Mouse (Mus musculus) liver, embryonic 15.5 days (tissue): ENCODE measurements around the gene Ccdc115. TPM values are rescaled to one million over a fixed set of nuclear protein-coding genes. Genes with fewer than 3 reads are reported as not detected.
"Not testable (repeated sequence)": the region's sequence is repeated elsewhere in the genome, so short reads cannot be mapped to it uniquely, and the experiment has no call there.

Source experiments
- ATAC-seq: fragments of 200-750 bp; cut with Nextera tagmentation; 2 replicates; pipeline ENCODE4 v1.8.0; 2017; ENCODE audit warnings: moderate number of reproducible peaks, mild to moderate bottlenecking, moderate library complexity; ENCODE audit not compliant: insufficient read depth
- H3K27ac ChIP-seq: fragments of 300-500 bp; sonication (generic); replicated peaks from 2 replicates; pipeline ENCODE4 v1.5.1; 2015; ENCODE audit warnings: mild to moderate bottlenecking, inconsistent platforms
- H3K27me3 ChIP-seq: fragments of 300-500 bp; sonication (generic); 2 replicates; pipeline ENCODE4 v1.6.1; 2015; ENCODE audit warnings: mild to moderate bottlenecking, inconsistent platforms
- H3K36me3 ChIP-seq: fragments of 300-500 bp; sonication (generic); replicated peaks from 2 replicates; pipeline ENCODE4 v1.6.1; 2015; ENCODE audit warnings: moderate library complexity, mild to moderate bottlenecking, inconsistent platforms
- H3K4me1 ChIP-seq: fragments of 300-500 bp; sonication (generic); replicated peaks from 2 replicates; pipeline ENCODE4 v1.6.1; 2015; ENCODE audit warnings: inconsistent platforms
- H3K4me2 ChIP-seq: fragments of 300-500 bp; sonication (generic); 2 replicates; pipeline ENCODE4 v1.6.1; 2015; ENCODE audit warnings: moderate library complexity, mild to moderate bottlenecking, inconsistent platforms
- H3K4me3 ChIP-seq: fragments of 300-500 bp; sonication (generic); replicated peaks from 2 replicates; pipeline ENCODE4 v1.5.1; 2015; ENCODE audit warnings: mild to moderate bottlenecking, inconsistent platforms
- H3K9ac ChIP-seq: fragments of 300-500 bp; sonication (generic); 2 replicates; pipeline ENCODE4 v1.6.1; 2015; ENCODE audit warnings: moderate library complexity, mild to moderate bottlenecking, inconsistent platforms
- H3K9me3 ChIP-seq: fragments of 300-500 bp; sonication (generic); replicated peaks from 2 replicates; pipeline ENCODE4 v1.6.1; 2016; ENCODE audit warnings: inconsistent platforms
- WGBS: fragments of 180-500 bp; shearing (Covaris S2); methylation state at CpG from one replicate; pipeline ENCODE4 v1.1.7; 2015; ENCODE audit warnings: mixed read lengths; ENCODE audit not compliant: insufficient replicate concordance; 5-methylcytosine and 5-hydroxymethylcytosine counted together
- polyA plus RNA-seq: library from polyadenylated mRNA; unstranded; fragments of >200 nt; fragmentation: Nextera tagmentation; extraction: Ambion mirVana; gene quantifications from 2 replicates; pipeline ENCODE4 v1.2.1, GENCODE M21; 2015

Gene Ccdc115
- polyA plus RNA-seq, 1 experiment from 2014 or later = 22.2 TPM

GRCm38 (mm10) chr1:34437366-34437765 lies 2.1 kb downstream of the Ccdc115 start:
- H3K27me3 ChIP-seq, H3K4me3 ChIP-seq, H3K4me2 ChIP-seq, ATAC-seq, H3K9me3 ChIP-seq, H3K9ac ChIP-seq, H3K27ac ChIP-seq: not testable (repeated sequence)
- 78% methylated on average over 8 of the region's 8 CpGs for WGBS
- Histone ChIP-seq H3K4me1 (peaks cover 56% of the 10 kb centered on the region), H3K36me3 (peaks cover 13% of the 10 kb centered on the region; the same call in 1 of the 2 replicates)

DNA sequence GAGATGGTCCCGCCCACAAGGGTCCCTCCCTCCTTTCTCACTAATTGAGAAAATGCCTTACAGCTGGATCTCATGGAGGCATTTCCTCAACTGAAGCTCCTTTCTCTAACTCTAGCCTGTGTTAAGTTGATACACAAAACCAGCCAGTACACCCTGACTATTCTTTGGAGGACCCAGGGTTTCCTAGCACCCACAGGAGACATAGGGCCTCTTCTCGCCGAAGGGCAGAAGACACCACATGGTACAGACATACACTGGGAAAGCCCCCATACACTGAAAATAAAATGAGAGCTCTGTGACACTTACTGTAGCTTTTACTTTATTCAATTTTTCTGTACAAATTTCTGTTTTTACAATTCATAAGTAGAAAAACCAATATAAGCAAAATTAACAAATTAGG lies 3.1 kb downstream of the Ccdc115 start:
- H3K27me3 ChIP-seq = no peaks in the 10 kb centered on the region
- H3K36me3 ChIP-seq = peaks cover 11% of the 10 kb centered on the region; the same call in 1 of the 2 replicates
- H3K27ac ChIP-seq = no peak overlapping the region
- 81% methylated on average over 3 of the region's 3 CpGs for WGBS
- ATAC-seq = no peak
- H3K4me3 ChIP-seq = no peak overlapping the region
- no peak overlapping the region for H3K4me2 ChIP-seq
- no peak overlapping the region for H3K9ac ChIP-seq
- H3K4me1 ChIP-seq = peaks cover 52% of the 10 kb centered on the region
- H3K9me3 ChIP-seq = no peaks in the 10 kb centered on the region

GRCm38 (mm10) chr1:34435371-34436120 lies 3.9 kb downstream of the Ccdc115 start:
- H3K9ac ChIP-seq = no peak overlapping the region
- 37% methylated on average over 8 of the region's 8 CpGs for WGBS
- no peak overlapping the region for H3K27ac ChIP-seq
- H3K27me3 ChIP-seq = no peaks in the 10 kb centered on the region
- peaks cover 20% of the 10 kb centered on the region; the same call in 1 of the 2 replicates for H3K36me3 ChIP-seq
- H3K4me1 ChIP-seq = peaks cover 46% of the 10 kb centered on the region
- H3K4me2 ChIP-seq = peak overlapping the region; percentile 81
- ATAC-seq = no peak
- no peaks in the 10 kb centered on the region for H3K9me3 ChIP-seq
- H3K4me3 ChIP-seq = peak overlapping the region; percentile 73

- peaks cover 25% of the 10 kb centered on the region; the same call in 1 of the 2 replicates for H3K36me3 ChIP-seq
- peak overlapping the region; percentile 50; the same call in 1 of the 2 replicates for H3K9ac ChIP-seq
- no peak overlapping the region for H3K27ac ChIP-seq
- H3K4me2 ChIP-seq = peak overlapping the region; percentile 81
- under 1% methylated on average over 30 of the region's 30 CpGs for WGBS
- H3K4me3 ChIP-seq = peak overlapping the region; percentile 73
- H3K9me3 ChIP-seq = no peaks in the 10 kb centered on the region
- H3K4me1 ChIP-seq = peaks cover 40% of the 10 kb centered on the region
- no peaks in the 10 kb centered on the region for H3K27me3 ChIP-seq
- ATAC-seq = peak; percentile 7
Observed at GRCm38 (mm10) chr1:34434660-34435160, 4.8 kb downstream of the Ccdc115 start.

GRCm38 (mm10) chr1:34433891-34434521 lies 5.5 kb downstream of the Ccdc115 start:
- H3K9me3 ChIP-seq = no peaks in the 10 kb centered on the region
- 10% methylated on average over 19 of the region's 19 CpGs for WGBS
- no peak for ATAC-seq
- peak overlapping the region; percentile 81 for H3K4me2 ChIP-seq
- H3K36me3 ChIP-seq = peaks cover 29% of the 10 kb centered on the region; the same call in 1 of the 2 replicates
- no peaks in the 10 kb centered on the region for H3K27me3 ChIP-seq
- peak overlapping the region; percentile 73 for H3K4me3 ChIP-seq
- peak overlapping the region; percentile 53 for H3K27ac ChIP-seq
- peak overlapping the region; percentile 48 for H3K9ac ChIP-seq
- peaks cover 38% of the 10 kb centered on the region for H3K4me1 ChIP-seq

- WGBS = 20% methylated on average over 35 of the region's 35 CpGs
- 0 out of 2 replicates have a peak, but pooled peaks have one; percentile 24 for ATAC-seq
- H3K4me2 ChIP-seq = peak overlapping the region; percentile 81
- H3K4me1 ChIP-seq = peaks cover 28% of the 10 kb centered on the region
- 0 out of 2 replicates have a peak overlapping the region, but pooled peaks have one; percentile 19 for H3K9ac ChIP-seq
- H3K27me3 ChIP-seq = no peaks in the 10 kb centered on the region
- H3K27ac ChIP-seq = peak overlapping the region; percentile 53; the same call in 1 of the 2 replicates
- peak overlapping the region; percentile 73 for H3K4me3 ChIP-seq
- H3K36me3 ChIP-seq = peaks cover 29% of the 10 kb centered on the region; the same call in 1 of the 2 replicates
- H3K9me3 ChIP-seq = no peaks in the 10 kb centered on the region
Observed at GRCm38 (mm10) chr1:34432776-34433481, 6.5 kb downstream of the Ccdc115 start.

DNA sequence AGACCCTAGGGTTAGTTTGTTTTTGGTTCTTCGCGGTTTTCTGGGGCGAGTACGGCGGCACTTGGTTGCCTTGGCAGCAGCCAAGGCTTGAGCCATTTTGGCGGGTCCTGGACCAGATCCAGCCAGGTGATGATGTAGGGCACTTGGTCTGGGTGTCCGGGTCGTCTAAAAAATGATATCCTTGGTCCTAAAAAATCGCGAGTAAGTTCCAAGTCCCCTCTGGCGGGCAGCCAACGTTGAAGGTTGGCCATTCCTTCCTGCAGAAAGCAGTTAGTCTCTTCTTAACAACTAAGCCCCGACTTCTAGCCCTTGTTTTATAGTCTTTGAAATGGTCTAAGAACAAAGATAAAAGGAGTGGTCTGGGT lies 7.1 kb downstream of the Ccdc115 start:
- Histone ChIP-seq H3K36me3 (peaks cover 23% of the 10 kb centered on the region; the same call in 1 of the 2 replicates), H3K9me3 (no peaks in the 10 kb centered on the region), H3K4me3 (peak overlapping the region; percentile 73), H3K4me1 (peaks cover 27% of the 10 kb centered on the region), H3K27me3 (no peaks in the 10 kb centered on the region), H3K27ac (no peak overlapping the region), H3K4me2 (peak overlapping the region; percentile 81), H3K9ac (no peak overlapping the region)
- WGBS = 58% methylated on average over 13 of the region's 13 CpGs
- ATAC-seq = no peak

GRCm38 (mm10) chr1:34431431-34431830 lies 8.0 kb downstream of the Ccdc115 start:
- no peak for ATAC-seq
- Histone ChIP-seq H3K4me3 (no peak overlapping the region), H3K9ac (no peak overlapping the region), H3K27ac (no peak overlapping the region), H3K4me1 (peaks cover 27% of the 10 kb centered on the region), H3K4me2 (no peak overlapping the region), H3K27me3 (no peaks in the 10 kb centered on the region), H3K36me3 (peaks cover 22% of the 10 kb centered on the region; the same call in 1 of the 2 replicates), H3K9me3 (no peaks in the 10 kb centered on the region)
- 86% methylated on average over 9 of the region's 9 CpGs for WGBS

- Histone ChIP-seq H3K27me3 (no peaks in the 10 kb centered on the region), H3K9ac (no peak overlapping the region), H3K36me3 (peaks cover 22% of the 10 kb centered on the region; the same call in 1 of the 2 replicates), H3K4me2 (no peak overlapping the region), H3K27ac (no peak overlapping the region), H3K9me3 (no peaks in the 10 kb centered on the region), H3K4me1 (peaks cover 27% of the 10 kb centered on the region), H3K4me3 (no peak overlapping the region)
- WGBS = 67% methylated on average over 3 of the region's 3 CpGs
- no peak for ATAC-seq
Observed at GRCm38 (mm10) chr1:34430981-34431380, 8.5 kb downstream of the Ccdc115 start.

DNA sequence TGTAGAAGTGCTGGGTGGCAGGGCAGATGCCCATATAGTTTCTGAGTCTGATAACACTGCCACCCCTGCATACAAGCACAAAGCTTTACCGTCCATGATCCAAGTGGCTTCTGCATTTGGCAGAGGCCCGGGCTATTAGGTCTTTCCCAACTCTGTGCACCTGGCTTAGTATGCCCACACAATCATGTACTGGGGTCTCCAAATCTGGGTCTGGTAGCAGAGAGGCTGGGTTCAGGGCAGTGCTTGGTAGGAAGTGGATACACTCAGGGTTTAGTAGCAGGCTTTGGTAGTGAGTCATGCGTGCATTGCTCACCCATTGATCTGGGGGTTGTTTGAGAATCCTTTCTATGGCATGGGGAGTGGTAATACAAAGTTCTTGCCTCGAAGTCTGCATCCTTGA lies 10.2 kb downstream of the Ccdc115 start:
- ATAC-seq = no peak

More for the DNA sequence above, 10.2 kb downstream of the Ccdc115 start:
- Histone ChIP-seq H3K27ac (no peak overlapping the region), H3K9ac (no peak overlapping the region), H3K36me3 (peaks cover 22% of the 10 kb centered on the region; the same call in 1 of the 2 replicates), H3K4me2 (no peak overlapping the region), H3K4me1 (peaks cover 17% of the 10 kb centered on the region), H3K4me3 (no peak overlapping the region), H3K9me3 (no peaks in the 10 kb centered on the region), H3K27me3 (no peaks in the 10 kb centered on the region)
- WGBS = 73% methylated on average over 4 of the region's 4 CpGs
